Mouse (Mus musculus) layer of hippocampus, adult 9-11 months (tissue): ENCODE results near the gene Rab3c.
A peak's percentile ranks its signal among the peaks of the same experiment; 100 is the strongest.

Experiments used
- DNase-seq: peaks from one replicate; pipeline ENCODE4 v3.0.0; 2022

Rab3c gene

GRCm38 (mm10) chr13:110184963-110185685, 95.7 kb downstream of the Rab3c start:
- no peak for DNase-seq

GRCm38 (mm10) chr13:110175651-110176050, 105.1 kb downstream of the Rab3c start:
- DNase-seq: peak; percentile 23

GRCm38 (mm10) chr13:110169669-110170068, 111.1 kb downstream of the Rab3c start:
- no peak for DNase-seq

- DNase-seq: no peak
These were observed 111.6 kb downstream of the Rab3c start for GRCm38 (mm10) chr13:110169152-110169551.

GRCm38 (mm10) chr13:110168570-110168969, 112.2 kb downstream of the Rab3c start:
- DNase-seq: no peak

- DNase-seq: no peak
These were observed 114.0 kb downstream of the Rab3c start for GRCm38 (mm10) chr13:110166622-110167330.

- DNase-seq: no peak
These were observed 120.8 kb downstream of the Rab3c start for GRCm38 (mm10) chr13:110159980-110160379.

GRCm38 (mm10) chr13:110158588-110159519, 121.9 kb downstream of the Rab3c start:
- no peak for DNase-seq

GRCm38 (mm10) chr13:110145545-110145944, 135.3 kb downstream of the Rab3c start:
- DNase-seq: no peak

- DNase-seq: no peak
These were observed 135.8 kb downstream of the Rab3c start for GRCm38 (mm10) chr13:110145019-110145418.

GRCm38 (mm10) chr13:110139339-110139738, 141.5 kb downstream of the Rab3c start:
- peak; percentile 76 for DNase-seq

GRCm38 (mm10) chr13:110138644-110139043, 142.2 kb downstream of the Rab3c start:
- no peak for DNase-seq

GRCm38 (mm10) chr13:110127613-110128258, 153.1 kb downstream of the Rab3c start:
- peak; percentile 14 for DNase-seq

GRCm38 (mm10) chr13:110122825-110123224, 158.0 kb downstream of the Rab3c start:
- no peak for DNase-seq

GRCm38 (mm10) chr13:110116892-110117291, 163.9 kb downstream of the Rab3c start:
- DNase-seq: peak; percentile 57

- DNase-seq: no peak
These were observed 164.5 kb downstream of the Rab3c start for GRCm38 (mm10) chr13:110116316-110116715.

- DNase-seq: no peak
These were observed 165.7 kb downstream of the Rab3c start for GRCm38 (mm10) chr13:110114870-110115645.

- no peak for DNase-seq
These were observed 167.1 kb downstream of the Rab3c start for GRCm38 (mm10) chr13:110113711-110114110.

GRCm38 (mm10) chr13:110097424-110098050, 183.3 kb downstream of the Rab3c start:
- peak; percentile 34 for DNase-seq

- DNase-seq: no peak
These were observed 185.8 kb downstream of the Rab3c start for GRCm38 (mm10) chr13:110094998-110095397.
